Mouse (Mus musculus) E14TG2a.4 (cell line): ENCODE measurements around the gene Pde4d.

ENCODE experiments used
- CTCF ChIP-seq: conservative IDR thresholded peaks from 2 replicates; pipeline ENCODE4 v1.5.1; 2014; ENCODE audit warnings: low read length
- NANOG ChIP-seq: IDR thresholded peaks from 2 replicates; pipeline ENCODE4 v1.6.1; 2014; ENCODE audit warnings: borderline replicate concordance, low read length, mixed read lengths
- POU5F1 ChIP-seq: IDR thresholded peaks from 2 replicates; pipeline ENCODE4 v1.6.1; 2014; ENCODE audit warnings: low read length, borderline replicate concordance

DNA sequence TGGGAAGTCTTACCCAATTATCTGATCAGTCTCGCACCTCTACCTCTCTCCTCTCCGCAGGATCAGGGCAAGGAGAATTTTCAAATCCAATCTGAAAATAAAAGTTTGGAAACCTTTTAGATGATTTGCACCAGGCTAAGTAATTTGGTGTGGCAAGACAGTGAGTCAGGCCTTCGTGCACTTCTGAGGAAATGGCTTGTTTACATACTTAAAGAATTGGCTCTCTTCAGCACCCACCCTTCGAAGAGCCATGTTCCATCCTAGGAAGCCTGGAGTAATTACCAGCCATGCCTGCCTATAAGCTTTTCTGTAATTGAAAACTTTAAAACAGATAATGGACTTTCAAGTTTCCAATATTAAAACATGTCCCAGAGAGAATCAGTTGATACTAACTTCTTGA, 1352.5 kb downstream of the Pde4d start:
- TF ChIP-seq CTCF (no peak), NANOG (no peak), POU5F1 (no peak)
